Mouse (Mus musculus): Measurements from ENCODE around the gene Plek. TPM values are rescaled to one million over a fixed set of nuclear protein-coding genes. Genes with fewer than 3 reads are reported as not detected.
"Not testable (repeated sequence)": the region's sequence is repeated elsewhere in the genome, so short reads cannot be mapped to it uniquely, and the experiment has no call there.

Gene Plek
- 1 to 10 TPM; 4.5 to 5.5 TPM for total RNA-seq (2021)
- long read RNA-seq, experiment 1, full-length matches to known transcripts = 3 of 4 reads
- long read RNA-seq, experiment 1, partial matches to known transcripts = 0 of 4 reads
- long read RNA-seq, experiment 1, other reads (novel, unspliced or antisense) = 1 of 4 reads
- long read RNA-seq, experiment 2, partial matches to known transcripts = 0 of 1 reads
- long read RNA-seq, experiment 2, other reads (novel, unspliced or antisense) = 0 of 1 reads

DNA sequence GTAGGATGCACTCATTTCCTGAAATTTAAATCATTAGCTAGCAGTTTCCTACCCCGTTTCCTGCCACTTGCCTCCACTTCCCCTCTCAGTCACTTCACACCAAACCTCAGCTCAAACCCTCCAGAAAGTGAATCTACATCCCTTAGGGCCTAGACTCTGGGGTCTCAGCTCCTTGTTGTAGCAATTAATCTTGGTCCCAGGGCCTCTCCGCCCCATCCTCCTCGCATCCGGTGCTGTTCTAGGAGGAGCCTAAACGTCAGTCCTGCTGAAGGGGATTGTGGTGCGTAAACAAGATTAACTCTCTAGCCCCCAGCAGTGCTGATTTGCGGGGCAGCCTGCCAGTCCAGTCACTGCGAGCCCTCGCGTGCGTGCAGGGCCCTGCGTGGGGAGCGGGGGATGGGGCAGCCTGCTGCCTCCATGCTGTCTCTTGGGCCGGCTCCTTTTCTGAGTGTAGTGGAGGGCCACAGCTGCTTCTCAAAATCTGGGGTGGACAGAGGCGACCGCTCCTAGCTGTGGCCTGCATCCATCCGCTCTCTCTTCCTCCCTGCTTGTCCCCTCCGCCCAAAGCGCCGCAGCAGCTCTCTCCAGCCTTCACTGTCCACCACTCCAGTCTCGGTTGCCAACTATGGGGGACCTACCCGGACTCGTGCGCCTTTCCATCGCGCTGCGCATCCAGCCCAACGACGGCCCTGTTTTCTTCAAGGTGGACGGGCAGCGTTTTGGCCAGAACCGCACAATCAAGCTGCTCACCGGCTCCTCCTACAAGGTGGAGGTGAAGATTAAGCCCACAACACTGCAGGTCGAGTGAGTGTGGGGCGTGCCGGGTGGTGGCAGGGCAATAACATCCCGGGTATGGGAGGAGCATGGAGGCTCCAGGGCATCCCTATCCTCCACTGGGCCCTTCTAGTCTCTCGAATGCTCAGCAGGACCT lies at the start of gene Plek, which contains the start of gene Cnrip1:
TSS of gene Plek (minus strand) at position 837 of the 931 bp plus-strand sequence.
TSS of gene Cnrip1 (plus strand) at position 42 of the 931 bp plus-strand sequence.
- DNase-seq (ENCODE audit: low spot score in 2 of 2) = peak; percentile 88 to 91
- intact Hi-C loops (cut with DNase I) = loop anchor here (5.0 kb wide), 1 partner anchor 85 kb away; no protein-coding TSS in a partner anchor

DNA sequence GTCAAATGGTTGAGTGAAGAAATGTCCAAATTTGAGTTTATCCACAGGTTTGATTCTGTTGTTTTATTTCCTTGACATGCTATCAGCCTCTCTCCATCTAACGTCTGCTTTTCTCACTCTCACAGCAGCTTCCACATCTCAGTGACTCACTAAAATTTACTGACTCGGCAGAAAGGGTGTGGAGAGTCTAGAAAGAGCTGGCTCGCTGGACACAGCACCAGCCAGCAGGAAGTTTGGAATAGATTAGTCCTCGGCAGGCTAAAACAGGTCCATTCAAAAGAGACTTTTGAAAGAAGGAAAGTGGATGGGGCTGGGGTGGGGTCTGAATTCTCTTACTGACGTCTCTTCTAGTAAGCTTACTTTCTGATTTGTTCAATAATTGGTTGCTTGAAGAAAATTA lies 33.9 kb upstream of the Plek start:
- intact Hi-C loops (cut with DNase I) = no loop called here
- no peak for DNase-seq (ENCODE audit: low spot score in 2 of 2)

DNA sequence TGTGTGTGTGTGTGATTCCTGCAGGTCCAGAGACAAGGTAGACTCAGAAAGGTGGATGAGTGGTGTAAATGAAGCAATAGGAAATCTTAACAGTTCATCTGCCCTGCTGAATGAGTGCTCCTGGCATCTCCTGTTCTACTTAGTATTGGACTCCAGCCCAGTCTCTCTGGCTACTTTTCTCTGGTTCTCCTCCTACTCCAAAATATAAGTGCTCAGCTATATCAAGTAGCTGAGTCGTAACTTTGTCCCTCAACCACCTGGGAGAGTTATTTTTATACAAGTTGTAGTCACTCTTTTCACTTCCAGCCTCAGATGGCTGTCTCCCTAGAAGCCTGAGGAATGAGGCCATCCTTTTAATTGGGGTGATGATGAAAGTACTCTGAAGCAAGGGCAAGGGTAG lies 31.7 kb upstream of the Plek start:
- intact Hi-C loops (cut with DNase I) = loop anchor here (5.0 kb wide), 2 partner anchors 73 to 113 kb away; partner anchors contain the start of gene Ppp3r1
- DNase-seq (ENCODE audit: low spot score in 2 of 2) = peak; percentile 55 to 76

DNA sequence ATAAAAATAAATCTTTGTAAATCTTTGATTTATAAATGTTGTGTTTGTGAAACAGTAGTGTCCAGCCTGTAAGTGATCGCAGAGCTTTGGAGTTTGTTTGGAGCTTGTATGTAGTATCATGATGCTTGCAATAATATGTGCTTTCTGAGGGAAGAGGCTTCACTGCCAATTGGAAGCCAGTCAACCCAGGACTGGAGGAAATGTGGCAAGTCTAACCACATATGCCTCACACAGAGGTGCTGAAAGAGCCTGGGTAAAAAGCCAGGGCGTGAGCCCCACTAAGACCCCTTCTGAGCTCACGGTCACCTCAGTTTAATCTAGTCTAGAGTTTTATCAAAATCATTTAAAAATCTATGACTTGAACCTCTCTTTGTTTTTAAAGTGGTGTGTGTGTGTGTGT lies 31.3 kb upstream of the Plek start:
- intact Hi-C loops (cut with DNase I) = loop anchor here (5.0 kb wide), 2 partner anchors 74 to 114 kb away; partner anchors contain the start of gene Ppp3r1
- DNase-seq (ENCODE audit: low spot score in 2 of 2) = no peak

DNA sequence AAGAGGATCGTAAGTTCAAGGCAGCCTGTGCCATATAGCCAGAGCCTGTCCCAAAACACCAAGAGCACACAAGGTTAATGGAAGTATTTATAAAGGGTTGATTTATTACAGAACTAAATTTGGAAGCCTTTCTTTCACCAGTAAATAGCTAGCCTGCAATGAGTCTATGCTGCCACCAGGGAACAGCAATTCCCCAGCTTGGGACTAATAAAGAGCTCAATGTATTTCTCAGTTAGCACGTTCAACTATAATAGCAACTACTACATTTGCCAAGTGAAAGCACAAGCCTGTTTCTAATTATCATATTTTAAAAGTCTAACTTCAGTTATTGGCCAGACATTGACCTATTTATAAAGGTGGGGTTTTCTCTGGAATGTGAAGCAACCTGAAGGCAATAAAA lies 30.8 kb upstream of the Plek start:
- intact Hi-C loops (cut with DNase I) = loop anchor here (5.0 kb wide), 2 partner anchors 74 to 114 kb away; partner anchors contain the start of gene Ppp3r1
- DNase-seq (ENCODE audit: low spot score in 2 of 2) = peak; percentile 56 to 64

DNA sequence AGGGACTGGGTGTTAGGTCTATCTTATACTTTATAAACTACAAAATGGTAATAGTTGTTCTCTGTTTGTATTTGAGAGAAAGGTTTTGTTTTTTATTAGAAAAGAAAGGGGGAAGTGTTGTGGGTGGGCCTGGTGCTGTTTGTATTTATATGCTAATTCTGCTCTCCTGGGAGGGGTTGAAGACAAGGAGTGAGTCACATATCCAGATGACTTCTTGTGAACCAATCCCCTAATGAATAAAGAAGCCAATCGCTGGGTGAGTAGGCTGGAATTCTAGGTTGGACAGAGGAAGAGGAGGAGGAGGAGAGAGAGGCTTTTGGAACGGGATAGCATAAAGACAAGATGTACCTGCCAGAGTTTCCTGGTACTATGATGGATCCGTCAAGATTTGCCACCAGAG lies 29.9 kb upstream of the Plek start:
- no peak for DNase-seq (ENCODE audit: low spot score in 2 of 2)
- intact Hi-C loops (cut with DNase I) = loop anchor here (5.0 kb wide), 2 partner anchors 75 to 115 kb away; partner anchors contain the start of gene Ppp3r1

DNA sequence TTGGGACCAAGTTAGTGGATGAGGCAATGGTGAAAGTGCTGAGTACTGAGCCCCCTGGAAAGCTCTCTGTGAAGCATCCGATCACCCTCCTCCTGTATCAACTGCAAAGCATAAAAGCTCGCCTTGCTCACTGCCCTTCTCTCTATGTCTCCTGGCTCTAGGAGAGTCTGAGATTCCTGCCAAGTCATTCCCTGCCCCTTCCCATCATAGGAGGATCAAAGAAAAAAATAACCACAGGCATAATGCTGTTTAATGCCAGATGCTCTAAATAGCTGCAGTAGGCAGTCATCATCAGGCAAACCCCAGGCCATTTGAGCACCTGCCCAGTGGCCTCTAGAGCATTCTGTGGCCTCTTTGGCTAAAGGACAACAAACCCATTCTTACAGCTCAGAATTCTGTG lies 23.5 kb upstream of the Plek start:
- no peak for DNase-seq (ENCODE audit: low spot score in 2 of 2)
- intact Hi-C loops (cut with DNase I) = no loop called here

DNA sequence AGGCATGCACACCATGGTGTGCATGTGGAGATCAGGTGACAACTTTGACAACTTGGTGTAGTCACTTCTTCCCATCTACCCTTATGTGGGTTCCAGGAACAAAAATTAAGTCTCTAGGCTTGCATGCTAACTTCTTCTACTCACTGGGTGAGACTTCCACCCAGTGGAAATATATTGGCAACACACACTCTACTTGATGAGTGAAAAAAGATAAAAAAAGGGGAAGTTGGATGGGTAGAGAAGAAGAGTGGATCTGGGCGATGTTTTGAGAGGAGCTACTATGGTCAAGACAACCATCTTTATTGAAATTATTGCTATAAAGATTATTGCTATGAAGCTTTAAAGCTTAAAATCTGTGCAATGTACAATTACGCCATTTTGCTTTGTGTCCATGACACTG lies 17.2 kb upstream of the Plek start:
- DNase-seq (ENCODE audit: low spot score in 2 of 2); intact Hi-C loops (cut with DNase I): not testable (repeated sequence)

DNA sequence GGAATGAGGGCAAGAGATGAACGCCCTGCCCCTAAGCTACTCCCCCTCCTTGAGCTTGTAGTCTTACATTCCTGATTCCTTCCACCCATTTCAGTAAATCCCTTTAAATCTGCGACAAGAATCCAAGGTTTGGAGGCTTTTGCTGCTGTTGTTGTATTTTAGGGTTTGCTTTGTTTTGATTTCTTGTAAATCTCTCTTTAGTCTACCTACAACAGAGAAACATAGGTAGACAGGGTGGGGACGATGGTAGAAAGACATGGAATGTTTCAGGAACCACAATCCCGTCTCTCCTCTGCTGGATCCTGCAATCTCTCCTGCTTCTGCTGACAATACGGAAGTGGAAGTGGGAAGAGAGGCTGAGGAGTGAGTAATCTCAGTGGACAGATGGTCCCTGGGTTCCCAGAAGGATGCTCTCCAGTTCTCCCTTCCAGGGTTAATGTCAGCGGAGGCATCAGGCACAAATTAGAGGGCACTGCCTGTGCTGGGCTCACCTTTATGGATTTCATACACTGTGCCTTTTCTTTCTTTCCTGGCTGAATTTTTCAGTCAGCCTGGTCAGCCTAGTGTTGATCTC lies 382 bp upstream of the Plek start:
- intact Hi-C loops (cut with DNase I) = loop anchor here (5.0 kb wide), 1 partner anchor 85 kb away; no protein-coding TSS in a partner anchor
- peak; percentile 25 to 26 for DNase-seq (ENCODE audit: low spot score in 2 of 2)

DNA sequence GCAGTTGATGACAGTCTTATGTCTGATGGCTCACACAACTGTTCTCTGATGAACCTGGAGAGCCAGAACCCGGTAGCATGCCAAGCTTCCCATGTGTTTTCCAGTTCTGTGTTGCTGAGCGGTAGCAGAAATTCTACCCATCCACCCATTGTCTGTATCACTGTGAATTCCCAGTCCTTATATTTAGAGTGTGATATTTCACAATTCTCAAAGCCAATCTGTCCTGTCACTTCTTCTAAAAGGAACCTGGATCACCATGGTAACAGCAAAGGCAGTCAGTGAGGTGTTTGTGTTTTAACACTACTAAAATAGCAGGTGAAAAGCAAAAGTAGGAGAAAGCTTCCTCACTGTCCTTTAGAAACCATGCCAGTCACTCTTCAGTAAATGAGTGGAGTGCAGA lies 6.4 kb downstream of the Plek start:
- intact Hi-C loops (cut with DNase I) = no loop called here
- DNase-seq (ENCODE audit: low spot score in 2 of 2) = peak; percentile 33 to 88

DNA sequence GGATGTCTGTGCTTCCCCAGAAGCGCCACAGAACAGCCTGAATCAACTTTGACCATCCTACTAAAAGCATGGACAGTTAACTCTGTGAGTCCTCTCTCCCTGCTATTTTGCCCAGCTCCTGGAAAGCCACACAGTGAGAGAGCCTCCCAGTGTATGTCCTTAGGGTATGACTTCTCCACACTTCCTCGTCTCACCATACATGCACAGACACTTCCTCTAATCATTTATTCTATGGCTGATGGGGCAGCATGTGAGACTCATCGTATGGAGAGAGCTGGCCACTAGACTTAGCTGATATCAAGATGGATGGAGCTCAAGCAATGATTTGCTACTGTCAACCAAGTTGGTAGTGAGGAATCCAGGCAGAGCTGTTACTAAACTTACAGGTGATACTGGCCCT lies 28.2 kb downstream of the Plek start:
- DNase-seq (ENCODE audit: low spot score in 2 of 2) = no peak
- intact Hi-C loops (cut with DNase I) = no loop called here

DNA sequence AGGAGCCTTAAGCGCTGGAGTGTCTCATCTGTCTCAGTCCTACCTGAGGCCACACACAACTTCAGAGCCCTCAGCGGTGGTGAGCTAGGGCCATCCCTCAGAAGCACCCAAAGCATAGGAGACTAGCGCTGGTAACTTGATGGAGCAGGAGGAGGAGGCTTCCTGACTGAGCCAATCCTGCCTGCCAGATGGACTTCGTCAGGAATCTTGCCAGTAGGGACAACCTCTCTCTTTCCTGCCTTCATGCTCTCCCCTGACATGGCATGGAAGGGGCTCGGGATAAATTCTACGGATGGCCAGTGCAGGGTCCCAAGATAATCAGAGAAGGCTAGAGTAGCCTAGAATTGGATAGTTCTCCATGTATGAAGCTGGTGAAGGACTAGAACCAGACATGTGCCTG lies 29.0 kb downstream of the Plek start:
- no peak for DNase-seq (ENCODE audit: low spot score in 2 of 2)

DNA sequence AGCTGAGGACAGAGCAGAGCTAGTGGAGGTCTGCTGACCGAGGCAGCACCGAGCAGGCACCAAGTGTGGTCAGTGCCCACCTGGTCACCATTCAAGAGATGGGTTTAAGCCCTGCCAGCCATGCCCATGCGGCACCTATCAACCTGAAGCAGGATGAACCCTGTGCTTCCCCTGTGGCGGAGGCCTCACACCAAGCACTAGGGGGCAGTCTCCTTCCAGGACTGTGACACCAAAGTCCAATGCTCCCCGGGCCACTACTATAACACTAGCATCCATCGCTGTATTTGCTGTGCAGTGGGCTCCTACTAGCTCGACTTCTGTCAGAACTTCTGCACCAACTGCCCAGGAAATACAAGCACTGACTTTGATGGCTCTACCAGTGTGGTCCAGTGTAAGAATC lies 32.9 kb downstream of the Plek start:
- intact Hi-C loops (cut with DNase I) = no loop called here

More for the DNA sequence above, 29.0 kb downstream of the Plek start:
- intact Hi-C loops (cut with DNase I) = no loop called here

DNA sequence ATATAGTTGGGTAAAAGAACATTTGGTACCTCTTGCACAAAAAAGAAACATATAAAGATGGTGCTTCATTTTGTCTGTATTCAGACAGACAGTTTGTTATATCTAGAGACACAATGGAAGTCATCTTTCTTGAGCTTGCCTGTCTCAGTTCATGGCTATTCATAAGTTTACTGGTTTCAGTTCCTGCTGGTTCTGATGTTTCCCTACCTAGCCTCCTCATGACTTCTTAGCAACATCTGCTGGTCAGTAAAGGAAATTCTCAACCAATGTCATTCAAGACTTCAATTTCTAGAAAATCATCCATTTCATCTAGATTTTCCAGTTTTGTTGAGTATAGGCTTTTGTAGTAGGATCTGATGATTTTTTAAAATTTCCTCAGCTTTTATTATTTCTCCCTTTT lies 39.2 kb downstream of the Plek start:
- intact Hi-C loops (cut with DNase I) = no loop called here

More for the DNA sequence above, 32.9 kb downstream of the Plek start:
- no peak for DNase-seq (ENCODE audit: low spot score in 2 of 2)

DNA sequence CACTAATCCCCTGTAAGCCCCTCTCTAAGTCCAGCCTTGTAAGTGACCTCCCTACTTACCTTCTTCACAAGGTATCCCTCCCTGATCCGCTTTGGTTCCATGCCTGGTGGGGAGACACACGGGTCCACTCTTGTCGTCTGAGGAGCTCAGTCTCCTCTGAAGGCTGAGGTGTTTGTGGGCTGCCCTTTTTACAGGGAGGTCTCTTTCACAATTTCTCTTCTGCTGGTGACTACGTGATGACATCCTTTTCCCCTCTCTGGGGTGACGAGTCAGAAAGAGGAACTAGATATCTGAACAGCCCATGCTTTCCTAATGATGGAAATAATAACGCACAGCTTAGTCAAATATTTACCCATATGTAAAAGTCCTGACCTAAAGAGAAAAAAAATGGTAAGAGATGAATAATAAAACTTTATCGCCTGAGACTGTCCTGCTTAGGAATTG lies 43.7 kb downstream of the Plek start:
- intact Hi-C loops (cut with DNase I) = no loop called here
- no peak for DNase-seq (ENCODE audit: low spot score in 2 of 2)

More for the DNA sequence above, 39.2 kb downstream of the Plek start:
- no peak for DNase-seq (ENCODE audit: low spot score in 2 of 2)

DNA sequence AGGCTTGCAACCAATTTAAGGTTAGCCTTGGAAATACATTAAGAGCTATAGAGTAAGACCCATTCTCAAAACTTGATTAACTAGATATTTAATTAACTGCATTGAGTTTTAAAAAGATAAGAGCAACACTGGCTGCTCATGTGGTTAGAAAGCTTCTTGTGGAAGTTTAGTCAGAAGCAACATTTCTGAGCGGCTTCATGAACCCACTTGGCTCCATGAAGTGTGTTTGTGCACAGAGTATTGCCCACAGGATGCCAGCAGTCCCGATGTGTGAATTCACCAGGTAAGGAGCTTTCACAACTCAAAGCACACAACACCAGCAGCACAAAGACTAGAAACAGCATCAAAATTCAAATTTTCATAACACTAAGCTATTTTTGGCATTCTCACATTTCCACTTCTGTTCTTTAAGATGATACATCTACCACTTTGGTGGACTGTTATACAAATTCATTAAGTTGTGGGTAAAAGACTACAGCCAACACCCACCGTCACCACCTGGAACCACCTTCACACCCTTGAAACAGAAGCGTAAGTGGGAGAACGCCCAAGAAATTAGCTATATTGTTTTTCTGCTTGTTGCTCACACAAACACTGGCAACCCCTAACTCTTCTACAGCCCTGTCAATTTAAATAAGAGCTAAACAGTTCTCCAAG lies 44.5 kb downstream of the Plek start:
- intact Hi-C loops (cut with DNase I) = no loop called here
- DNase-seq (ENCODE audit: low spot score in 2 of 2) = peak in 1 of 2 experiments; percentile 18

DNA sequence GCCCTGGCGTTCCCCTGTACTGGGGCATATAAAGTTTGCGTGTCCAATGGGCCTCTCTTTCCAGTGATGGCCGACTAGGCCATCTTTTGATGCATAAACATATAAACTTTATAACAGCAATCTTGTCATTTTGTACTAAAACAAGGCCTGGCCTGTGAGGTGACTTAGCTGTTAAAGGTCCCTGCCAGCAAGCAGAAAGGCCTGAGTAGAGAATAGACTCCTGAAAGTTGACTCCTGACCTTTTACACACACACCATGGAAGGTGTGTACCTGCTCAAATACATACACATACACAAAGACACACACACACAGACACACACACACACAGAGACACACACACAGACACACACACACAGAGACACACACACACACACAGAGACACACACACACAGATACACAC lies 45.7 kb downstream of the Plek start:
- DNase-seq (ENCODE audit: low spot score in 2 of 2); intact Hi-C loops (cut with DNase I): not testable (repeated sequence)

DNA sequence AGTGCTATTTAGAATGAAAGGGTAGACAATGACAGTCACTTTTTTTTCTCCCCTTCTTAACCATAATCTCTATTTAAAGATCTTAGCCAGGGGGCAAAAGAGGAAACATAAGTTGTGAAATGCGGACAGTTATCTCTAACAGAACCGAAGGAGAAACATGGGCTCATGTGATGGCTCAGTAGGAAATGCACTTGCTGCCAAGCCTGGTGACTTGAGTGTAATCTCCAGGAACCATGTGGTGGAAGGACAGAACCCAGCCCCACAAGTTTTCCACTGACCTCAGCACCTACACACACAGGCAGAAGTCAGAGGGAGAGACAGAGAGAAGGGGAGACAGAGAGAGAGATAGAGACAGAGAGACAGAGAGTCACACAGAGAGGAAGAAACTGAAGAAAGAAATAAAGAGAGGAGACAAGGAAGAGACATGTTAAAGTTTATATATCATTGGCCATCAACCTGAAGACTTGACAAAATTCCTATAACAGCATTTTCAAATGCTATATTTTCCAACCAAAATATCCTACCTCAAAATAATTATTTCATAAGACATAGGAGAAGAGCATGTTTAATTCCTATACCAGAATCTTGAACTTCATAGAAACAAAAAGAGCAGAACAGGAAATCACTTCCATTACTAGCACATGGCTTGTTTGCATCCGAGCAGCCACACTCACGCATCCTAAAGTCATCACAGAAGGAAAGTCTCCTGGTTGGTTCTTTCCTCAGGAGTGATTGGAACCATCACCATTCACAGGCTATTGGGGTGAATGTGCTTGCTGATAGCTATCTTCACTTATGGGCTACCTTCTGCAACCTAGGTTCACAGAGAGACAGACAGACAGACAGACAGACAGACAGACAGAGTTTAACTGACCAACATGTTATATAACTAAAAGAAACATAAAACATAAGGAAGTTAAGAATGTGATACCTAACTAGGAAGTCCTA lies 47.0 kb downstream of the Plek start:
- peak; percentile 23 to 54 for DNase-seq (ENCODE audit: low spot score in 2 of 2)
- intact Hi-C loops (cut with DNase I) = no loop called here

All from left cerebral cortex, postnatal 14 days (tissue).